ENCODE assay signal across 8 mouse cellular contexts in the genomic region with DNA sequence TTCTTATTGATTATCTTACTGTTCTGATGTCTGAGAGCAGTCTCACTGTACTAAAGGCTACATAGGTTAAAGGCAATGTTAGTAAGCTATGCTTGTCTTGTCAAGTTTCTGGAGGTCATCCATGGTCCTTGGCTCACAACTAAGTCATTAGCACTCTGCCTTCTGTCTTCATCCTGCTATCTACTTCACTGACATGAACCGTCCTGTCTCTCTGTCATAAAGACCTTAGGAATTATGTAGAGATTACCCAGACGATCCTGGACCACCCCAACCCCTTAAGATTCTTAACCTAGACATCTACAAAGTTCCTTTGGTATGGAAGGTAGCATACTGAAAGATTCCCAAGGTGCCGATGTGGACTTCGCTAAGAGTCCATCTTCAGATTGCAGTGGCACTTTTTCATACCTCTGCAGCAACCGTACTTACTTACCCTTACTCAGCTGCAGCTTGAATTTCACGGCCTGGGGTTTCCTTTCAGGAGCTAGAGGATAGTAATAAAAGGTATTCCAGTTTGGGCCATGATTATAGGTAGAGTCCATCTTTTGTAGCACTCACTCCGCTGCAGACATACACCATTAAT. TPM values are rescaled to one million over a fixed set of nuclear protein-coding genes. Genes with fewer than 3 reads are reported as not detected.
DNase-seq lines count a peak whose midpoint lies in the region; ATAC-seq and TF ChIP-seq lines count a peak whose summit lies in the region.
"Not testable (repeated sequence)": the region's sequence is repeated elsewhere in the genome, so short reads cannot be mapped to it uniquely, and the experiment has no call there.

No protein-coding gene starts in this region.

- ATAC-seq in megakaryocyte-erythroid progenitor cell, adult 5-6 weeks (replicated peaks; ENCODE audit: low FRiP score, low TSS enrichment, poor library complexity, severe bottlenecking), result 0 out of 2 replicates have a peak, but pooled peaks have one; percentile 0

- H3K79me2 ChIP-seq in CH12.LX (replicated peaks; ENCODE audit: control insufficient read depth, extremely low read depth, insufficient read depth, poor library complexity, severe bottlenecking), result not testable (repeated sequence)

- H3K36me3 ChIP-seq in CH12.LX (replicated peaks in 1 of 2; ENCODE audit: control insufficient read depth in 1 of 2, insufficient read depth in 1 of 2, low read length in 1 of 2), result peaks cover 14 to 34% of the 10 kb centered on the region in 2 experiments

- H3K9me3 ChIP-seq in CH12.LX (replicated peaks; ENCODE audit: low read length), result peaks cover 20% of the 10 kb centered on the region

- not testable (repeated sequence) for TF ChIP-seq CTCF in CH12.LX (conservative IDR thresholded peaks at IDR 0.05 in 1 of 2, IDR thresholded peaks at IDR 0.05 in 1 of 2; ENCODE audit: low read depth in 2 of 2, low read length in 2 of 2)

- H3K9ac ChIP-seq in CH12.LX (ENCODE audit: insufficient read depth, low read depth), result peak overlapping the region; percentile 91

- H3K27ac ChIP-seq in CH12.LX (ENCODE audit: insufficient read depth, low read depth), result peak overlapping the region; percentile 15

- TF ChIP-seq POLR2A in CH12.LX (IDR thresholded peaks at IDR 0.05; ENCODE audit: low read depth, low read length), result not testable (repeated sequence)

- peaks cover 23 to 58% of the 10 kb centered on the region in 2 experiments for H3K4me1 ChIP-seq in CH12.LX (ENCODE audit: control insufficient read depth in 1 of 2, insufficient read depth in 2 of 2)

- H3K4me3 ChIP-seq in CH12.LX (replicated peaks in 1 of 3; ENCODE audit: low read depth in 2 of 3, low read length in 2 of 3, poor library complexity in 1 of 3), result peak overlapping the region in 2 of 3 experiments; percentile 35 to 38

- in situ Hi-C loops in CH12.LX (cut with MboI; ENCODE audit: low pct_ligation_motif_present, low pct_unique_long_range_greater_than_20kb, low sequenced_read_pairs), result not testable (repeated sequence)

- TF ChIP-seq EP300 in CH12.LX (IDR thresholded peaks at IDR 0.05; ENCODE audit: low read length), result not testable (repeated sequence)

- intact Hi-C loops in gastrocnemius, postnatal 14 days (cut with DNase I; ENCODE audit: low total_unique reads), result loop anchor here (2.0 kb wide), 1 partner anchor 19 kb away; no protein-coding TSS in a partner anchor

- DNase-seq in CH12.LX (ENCODE audit: extremely low read depth), result not testable (repeated sequence)
- DNase-seq in brain, adult 2 months (ENCODE audit: low read depth, low spot score), result peak; percentile 53
- DNase-seq in cerebellum, adult 9-11 months, result peak; percentile 39
- DNase-seq in gastrocnemius, postnatal 14 days, result peak; percentile 3
- peak; percentile 32 for DNase-seq in heart, postnatal 4 days
- DNase-seq in layer of hippocampus, adult 9-11 months, result peak; percentile 39
- peak; percentile 29 for DNase-seq in testis, postnatal 14 days (ENCODE audit: low spot score)

- peak overlapping the region; percentile 57 for H3K4me2 ChIP-seq in CH12.LX (ENCODE audit: insufficient read depth, low read depth, poor library complexity, severe bottlenecking)

- H3K27me3 ChIP-seq in CH12.LX (replicated peaks), result not testable (repeated sequence)

- TF ChIP-seq RAD21 in CH12.LX (IDR thresholded peaks at IDR 0.05; ENCODE audit: low read depth, low read length), result not testable (repeated sequence)

- dilution Hi-C loops in CH12.LX (cut with MboI; ENCODE audit: extremely low pct_ligation_motif_present, extremely low pct_unique_long_range_greater_than_20kb, low sequenced_read_pairs), result not testable (repeated sequence)

RNA-seq across cellular contexts. Expression of gene Gm21887, which starts 31.5 kb away (rescaled TPM):
- total RNA-seq in CH12.LX (2012; rRNA removed), result 288 and 398 TPM in 2 replicates
- 60.4 and 62.0 TPM in 2 replicates for total RNA-seq in CH12.LX (2014; rRNA removed)
- polyA plus RNA-seq in CH12.LX (2012; ENCODE audit: insufficient read length, low read depth), result 606 and 724 TPM in 2 replicates
- 10 to 100 TPM; 32.5 to 36.1 TPM for total RNA-seq in gastrocnemius, postnatal 14 days (2021)
- 100 to 1,000 TPM in 1 of 2 experiments, 10 to 100 TPM in 1; 99.1 to 109 TPM for total RNA-seq in heart, postnatal 4 days (2021)
- total RNA-seq in megakaryocyte-erythroid progenitor cell, adult 5-6 weeks (2014; fragmentation: Nextera tagmentation), result 80.7 and 142 TPM in 2 replicates
- total RNA-seq in megakaryocyte-erythroid progenitor cell, adult 5-6 weeks (2017), result 87.0 and 105 TPM in 2 replicates
